Mouse (Mus musculus): Measurements from ENCODE around the gene Dab2ip. TPM values are rescaled to one million over a fixed set of nuclear protein-coding genes. Genes with fewer than 3 reads are reported as not detected.

Dab2ip gene
- polyA plus RNA-seq, 1 experiment, result 0.40 TPM

DNA sequence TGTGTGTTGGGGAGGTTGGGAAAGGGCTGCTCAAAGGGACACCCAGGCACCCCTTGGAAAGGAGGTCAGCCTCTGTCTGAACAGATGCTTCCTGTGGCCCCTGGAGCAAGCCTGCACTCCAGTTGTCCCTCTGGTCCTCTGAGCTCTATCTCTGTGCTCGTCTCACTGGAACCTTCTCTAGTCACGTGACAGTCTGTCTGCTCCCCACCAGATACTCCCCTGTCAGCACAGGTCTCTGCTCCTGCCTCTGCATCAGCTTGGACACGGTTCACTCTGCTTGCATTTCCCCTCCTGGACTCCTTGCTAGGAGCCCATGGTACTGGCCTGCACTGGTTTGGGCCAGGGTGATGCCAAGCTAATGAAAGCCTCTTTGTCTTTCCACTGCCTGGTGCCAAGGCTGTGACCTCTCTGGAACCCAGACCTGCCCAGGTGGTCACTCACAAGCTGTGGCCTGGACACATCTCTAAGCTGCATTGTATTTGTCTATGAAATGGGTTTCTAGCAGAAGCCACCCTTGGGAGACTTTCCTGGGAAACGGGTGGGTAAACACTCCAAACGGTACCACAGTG, 1.1 kb upstream of the Dab2ip start:
- Histone ChIP-seq H3K4me1 (ENCODE audit: control insufficient read depth, insufficient read depth, low read length) (no peaks in the 10 kb centered on the region), H3K27ac (ENCODE audit: insufficient read depth, low read depth, low read length) (no peak overlapping the region), H3K4me3 (ENCODE audit: insufficient read depth, low read length) (no peak overlapping the region)
- no peak for TF ChIP-seq CTCF (IDR thresholded peaks at IDR 0.05; ENCODE audit: low read depth, low read length)

DNA sequence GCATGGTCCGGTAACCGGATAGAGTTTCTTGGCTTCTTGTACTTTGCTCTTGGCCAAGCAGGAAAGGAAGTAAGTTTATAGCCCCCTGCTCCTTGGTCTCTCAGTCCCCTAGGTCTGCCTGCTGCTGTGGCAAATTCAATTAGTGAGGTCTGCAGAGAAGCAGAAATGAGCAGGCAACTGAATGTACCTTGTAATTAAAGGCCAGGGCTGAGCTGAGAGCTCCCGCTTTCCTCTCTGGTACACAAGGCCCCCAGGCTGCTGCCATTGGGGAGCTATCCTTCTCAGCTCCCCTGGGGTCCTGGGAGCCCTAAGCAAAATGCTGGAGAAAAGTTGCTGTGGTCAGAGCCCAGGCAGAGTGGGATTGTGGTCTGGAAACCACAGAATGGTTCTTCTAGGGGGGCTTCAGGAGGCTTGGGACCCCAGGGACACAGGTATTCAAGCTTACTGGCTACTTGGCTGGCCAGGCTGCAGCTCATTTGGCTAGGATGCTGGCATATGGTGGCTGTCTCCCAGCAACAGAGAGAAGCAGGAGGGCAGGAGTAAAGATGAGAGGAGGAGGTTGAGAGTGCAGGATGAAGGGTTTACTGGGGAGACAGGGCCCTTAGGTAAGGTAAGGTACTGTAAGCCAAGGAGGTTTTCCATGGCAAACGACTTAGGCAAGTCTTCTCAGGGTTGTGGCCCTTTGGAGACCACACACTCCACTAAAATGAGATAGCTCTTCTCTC, 922 bp downstream of the Dab2ip start:
- no peaks in the 10 kb centered on the region for H3K4me1 ChIP-seq (ENCODE audit: control insufficient read depth, insufficient read depth, low read length)
- H3K4me3 ChIP-seq (ENCODE audit: insufficient read depth, low read length), result no peak overlapping the region
- TF ChIP-seq CTCF (IDR thresholded peaks at IDR 0.05; ENCODE audit: low read depth, low read length) (no peak), POLR2A (IDR thresholded peaks at IDR 0.05; ENCODE audit: borderline replicate concordance, low read depth, low read length) (no peak)
- no peak overlapping the region for H3K27ac ChIP-seq (ENCODE audit: insufficient read depth, low read depth, low read length)

DNA sequence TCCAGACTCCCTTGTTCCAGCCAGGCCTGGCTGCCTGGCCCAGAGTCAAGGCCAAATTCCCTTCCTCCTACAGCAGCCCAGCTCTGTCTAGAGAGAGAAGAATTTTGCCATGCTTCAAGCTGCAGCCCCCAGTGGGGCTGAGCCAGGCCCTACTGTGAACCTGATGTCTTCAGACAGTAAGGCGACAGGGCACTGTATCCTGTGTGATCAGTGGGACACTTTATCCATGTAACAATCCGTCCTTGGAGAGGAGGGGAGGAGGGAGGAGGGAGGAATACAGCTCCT, 1.4 kb downstream of the Dab2ip start:
- TF ChIP-seq POLR2A (IDR thresholded peaks at IDR 0.05; ENCODE audit: borderline replicate concordance, low read depth, low read length) (no peak), CTCF (IDR thresholded peaks at IDR 0.05; ENCODE audit: low read depth, low read length) (no peak)
- no peak overlapping the region for H3K4me3 ChIP-seq (ENCODE audit: insufficient read depth, low read length)
- H3K27ac ChIP-seq (ENCODE audit: insufficient read depth, low read depth, low read length), result no peak overlapping the region
- no peaks in the 10 kb centered on the region for H3K4me1 ChIP-seq (ENCODE audit: control insufficient read depth, insufficient read depth, low read length)

DNA sequence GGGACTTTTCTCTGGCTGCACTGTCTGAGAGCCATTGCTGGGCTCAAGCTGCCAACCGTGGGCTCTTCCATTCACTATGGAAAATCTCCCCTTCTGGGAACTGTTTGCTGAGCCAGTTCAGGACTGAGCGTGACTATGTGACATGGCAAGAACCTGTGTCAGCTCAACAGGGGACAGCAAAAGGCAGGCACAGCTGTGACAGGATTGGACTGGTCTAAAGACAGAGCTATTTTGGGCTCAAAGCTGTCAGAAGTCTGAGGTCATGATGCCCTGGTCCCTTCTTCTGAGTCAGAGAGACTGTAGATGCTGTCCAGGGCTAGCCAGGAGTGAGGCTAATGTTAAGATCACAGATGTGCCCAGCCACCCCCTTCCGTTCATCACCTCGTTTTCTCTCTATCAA, 5.7 kb downstream of the Dab2ip start:
- H3K4me3 ChIP-seq (ENCODE audit: insufficient read depth, low read length), result no peak overlapping the region
- no peak overlapping the region for H3K27ac ChIP-seq (ENCODE audit: insufficient read depth, low read depth, low read length)
- H3K4me1 ChIP-seq (ENCODE audit: control insufficient read depth, insufficient read depth, low read length), result no peaks in the 10 kb centered on the region
- TF ChIP-seq POLR2A (IDR thresholded peaks at IDR 0.05; ENCODE audit: borderline replicate concordance, low read depth, low read length), result no peak
- no peak for TF ChIP-seq CTCF (IDR thresholded peaks at IDR 0.05; ENCODE audit: low read depth, low read length)

DNA sequence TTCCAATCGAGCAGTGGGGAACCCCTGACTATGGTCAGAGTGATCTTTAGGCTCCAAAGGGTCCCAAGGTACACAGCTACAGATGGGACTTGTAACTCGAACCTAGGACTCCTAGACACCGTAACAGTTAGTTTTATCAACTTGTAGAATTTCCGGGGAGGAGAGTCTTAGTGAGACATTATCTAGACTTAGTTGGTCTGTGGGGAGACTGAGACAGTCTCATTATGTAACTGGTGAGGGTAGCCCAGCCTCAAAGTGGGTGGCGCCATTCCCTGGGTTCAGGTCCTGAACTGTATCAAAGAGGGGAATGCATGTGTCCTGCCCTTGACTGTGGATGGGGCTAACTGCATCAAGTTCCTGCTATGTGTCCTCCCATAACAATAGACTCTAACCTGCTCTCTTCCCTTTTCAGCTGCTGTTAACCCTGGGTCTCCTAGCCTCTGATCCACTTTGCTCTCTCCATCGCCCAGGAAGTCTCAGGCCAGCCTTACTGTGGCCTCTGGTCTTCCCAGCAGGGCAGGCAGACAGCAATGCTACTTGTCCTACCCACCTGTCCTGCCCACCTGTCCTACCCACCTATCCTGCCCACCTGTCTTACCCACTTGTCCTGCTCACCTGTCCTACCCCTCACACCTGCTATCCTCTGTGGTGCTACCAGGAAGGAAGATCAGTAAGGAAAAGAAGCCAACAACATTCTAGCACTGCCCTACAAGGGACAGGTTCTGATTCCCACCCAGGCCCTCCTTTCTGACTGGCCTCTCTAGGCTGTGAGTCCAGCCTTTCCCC, 7.2 kb downstream of the Dab2ip start:
- Histone ChIP-seq H3K4me3 (ENCODE audit: insufficient read depth, low read length) (no peak overlapping the region), H3K4me1 (ENCODE audit: control insufficient read depth, insufficient read depth, low read length) (no peaks in the 10 kb centered on the region), H3K27ac (ENCODE audit: insufficient read depth, low read depth, low read length) (no peak overlapping the region)
- no peak for TF ChIP-seq POLR2A (IDR thresholded peaks at IDR 0.05; ENCODE audit: borderline replicate concordance, low read depth, low read length)
- TF ChIP-seq CTCF (IDR thresholded peaks at IDR 0.05; ENCODE audit: low read depth, low read length), result no peak

DNA sequence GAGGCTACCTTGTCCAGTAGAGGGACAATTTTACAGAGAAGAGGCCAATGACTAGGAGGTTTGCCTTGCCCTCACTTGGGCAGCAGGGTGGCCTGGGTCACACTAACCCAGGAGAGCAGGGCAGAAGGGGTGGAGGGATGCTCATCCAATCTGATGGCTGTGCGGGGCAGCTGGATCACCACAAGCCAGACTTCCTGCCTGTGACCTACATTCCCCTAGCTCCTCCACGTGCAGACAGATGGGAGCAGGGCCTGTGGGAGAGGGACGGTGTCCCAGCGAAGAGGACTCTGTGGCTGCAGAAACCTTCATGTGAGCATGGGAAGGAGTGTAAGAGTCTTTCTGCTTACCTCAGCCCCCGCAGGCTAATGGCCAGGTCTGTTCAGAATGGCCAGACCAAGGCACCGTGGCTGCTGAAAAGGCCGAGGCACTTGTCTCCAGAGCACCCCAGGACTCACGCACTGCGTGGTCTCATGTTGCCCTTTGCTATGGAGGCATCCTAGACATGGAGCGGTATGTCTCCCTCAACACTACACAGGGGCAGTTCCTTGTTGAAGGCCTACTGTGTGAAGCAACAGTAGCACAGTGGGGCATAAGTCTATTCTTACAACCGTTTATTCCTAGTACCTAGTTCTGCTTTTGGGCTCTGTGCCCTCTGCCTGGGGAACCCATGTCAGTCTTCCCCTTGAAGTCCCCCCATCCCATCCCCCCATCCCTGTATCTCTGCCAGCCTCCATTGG, 9.1 kb downstream of the Dab2ip start:
- Histone ChIP-seq H3K4me3 (ENCODE audit: insufficient read depth, low read length) (no peak overlapping the region), H3K4me1 (ENCODE audit: control insufficient read depth, insufficient read depth, low read length) (no peaks in the 10 kb centered on the region), H3K27ac (ENCODE audit: insufficient read depth, low read depth, low read length) (no peak overlapping the region)
- TF ChIP-seq POLR2A (IDR thresholded peaks at IDR 0.05; ENCODE audit: borderline replicate concordance, low read depth, low read length), result no peak
- no peak for TF ChIP-seq CTCF (IDR thresholded peaks at IDR 0.05; ENCODE audit: low read depth, low read length)

DNA sequence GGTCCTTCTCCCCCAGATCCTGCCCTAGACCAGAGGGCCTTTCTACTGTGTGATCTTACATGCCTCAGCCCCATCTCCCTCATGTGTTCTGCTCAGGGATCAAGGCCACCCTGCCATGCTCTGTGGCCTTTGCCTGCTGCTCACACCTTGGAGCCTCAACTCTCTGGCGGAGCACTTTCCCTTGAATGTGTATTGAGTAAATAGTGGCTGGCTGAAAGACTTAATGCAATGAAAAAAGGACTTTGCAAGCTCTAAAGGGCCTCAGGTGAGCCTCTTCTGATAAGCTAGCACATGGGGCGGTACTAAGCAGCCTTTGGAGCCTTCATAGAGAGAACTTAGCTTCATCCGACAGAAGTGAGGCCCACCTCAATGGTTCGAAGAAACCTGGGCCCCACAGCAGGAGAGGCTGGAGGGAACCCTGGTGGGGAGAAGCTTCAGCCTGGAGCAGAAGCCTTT, 9.7 kb downstream of the Dab2ip start:
- TF ChIP-seq POLR2A (IDR thresholded peaks at IDR 0.05; ENCODE audit: borderline replicate concordance, low read depth, low read length), result no peak
- H3K4me1 ChIP-seq (ENCODE audit: control insufficient read depth, insufficient read depth, low read length), result no peaks in the 10 kb centered on the region

DNA sequence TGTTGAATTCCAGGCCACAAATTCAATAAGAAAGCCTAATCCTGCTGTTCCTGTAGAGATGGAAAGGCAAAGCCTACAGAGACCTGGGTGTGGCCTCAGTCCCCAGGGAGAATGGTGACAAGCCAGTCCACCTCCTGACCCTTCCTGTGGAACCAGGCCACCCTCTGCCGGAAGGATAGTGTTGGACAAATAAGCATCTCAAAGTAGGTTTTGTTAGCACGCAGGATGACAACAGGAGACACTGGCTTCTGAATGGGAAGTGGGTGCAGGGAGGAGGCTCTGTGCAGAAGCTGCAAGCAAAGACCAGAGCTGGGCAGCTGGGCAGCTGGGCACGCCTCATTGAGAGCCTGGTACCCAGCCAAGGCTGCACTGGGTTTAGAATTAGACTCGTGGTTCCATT, 12.7 kb downstream of the Dab2ip start:
- Histone ChIP-seq H3K4me3 (ENCODE audit: insufficient read depth, low read length) (no peak overlapping the region), H3K27ac (ENCODE audit: insufficient read depth, low read depth, low read length) (no peak overlapping the region), H3K4me1 (ENCODE audit: control insufficient read depth, insufficient read depth, low read length) (no peaks in the 10 kb centered on the region)
- no peak for TF ChIP-seq POLR2A (IDR thresholded peaks at IDR 0.05; ENCODE audit: borderline replicate concordance, low read depth, low read length)
- no peak for TF ChIP-seq CTCF (IDR thresholded peaks at IDR 0.05; ENCODE audit: low read depth, low read length)

More for the DNA sequence above, 9.7 kb downstream of the Dab2ip start:
- H3K4me3 ChIP-seq (ENCODE audit: insufficient read depth, low read length), result no peak overlapping the region
- H3K27ac ChIP-seq (ENCODE audit: insufficient read depth, low read depth, low read length), result no peak overlapping the region

DNA sequence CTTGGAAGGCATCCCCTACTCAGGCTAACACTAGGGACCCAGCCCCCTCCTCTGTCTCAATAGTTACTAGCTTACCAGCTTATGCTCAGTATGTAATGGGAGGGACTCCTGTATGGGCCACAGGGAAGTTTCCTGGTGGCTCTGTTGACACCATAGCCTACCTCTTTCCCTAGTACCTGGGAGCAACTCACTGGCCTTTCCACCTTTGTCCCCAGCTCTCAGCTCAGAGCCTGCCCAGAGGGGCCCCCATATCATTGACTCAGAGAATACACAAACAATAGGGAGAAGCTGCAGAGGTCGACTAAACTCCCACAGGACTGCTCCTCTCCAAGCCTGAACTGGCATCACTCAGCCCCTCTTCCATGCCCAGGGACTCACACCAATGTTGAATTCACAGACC, 16.6 kb downstream of the Dab2ip start:
- H3K27ac ChIP-seq (ENCODE audit: insufficient read depth, low read depth, low read length), result no peak overlapping the region
- TF ChIP-seq CTCF (IDR thresholded peaks at IDR 0.05; ENCODE audit: low read depth, low read length), result no peak
- TF ChIP-seq POLR2A (IDR thresholded peaks at IDR 0.05; ENCODE audit: borderline replicate concordance, low read depth, low read length), result no peak
- no peak overlapping the region for H3K4me3 ChIP-seq (ENCODE audit: insufficient read depth, low read length)
- no peaks in the 10 kb centered on the region for H3K4me1 ChIP-seq (ENCODE audit: control insufficient read depth, insufficient read depth, low read length)

DNA sequence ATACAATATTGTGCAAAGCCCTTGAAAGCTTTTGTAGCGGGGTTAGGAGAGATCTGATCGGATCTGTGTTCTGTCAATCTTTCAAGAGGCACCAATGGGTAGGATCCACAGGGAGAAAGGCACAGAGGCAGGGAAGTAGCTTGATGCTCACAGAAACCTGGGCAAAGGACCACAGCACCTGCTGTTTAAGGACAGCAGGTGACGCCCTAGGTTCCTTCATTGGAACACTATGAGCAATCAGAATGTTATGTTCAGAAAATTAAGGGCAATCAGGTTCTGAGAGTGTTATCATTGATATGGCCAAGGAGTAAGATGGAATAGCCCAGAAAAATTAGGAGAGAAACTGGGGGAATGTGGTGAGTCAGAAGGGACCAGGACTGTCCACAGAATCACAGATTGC, 18.6 kb downstream of the Dab2ip start:
- Histone ChIP-seq H3K4me1 (ENCODE audit: control insufficient read depth, insufficient read depth, low read length) (no peaks in the 10 kb centered on the region), H3K27ac (ENCODE audit: insufficient read depth, low read depth, low read length) (no peak overlapping the region), H3K4me3 (ENCODE audit: insufficient read depth, low read length) (no peak overlapping the region)
- TF ChIP-seq POLR2A (IDR thresholded peaks at IDR 0.05; ENCODE audit: borderline replicate concordance, low read depth, low read length) (no peak), CTCF (IDR thresholded peaks at IDR 0.05; ENCODE audit: low read depth, low read length) (no peak)
